Mouse (Mus musculus) intestine, embryonic 15.5 days (tissue): ENCODE data around the gene Tulp2. TPM values are rescaled to one million over a fixed set of nuclear protein-coding genes. Genes with fewer than 3 reads are reported as not detected.

Experiments
- ATAC-seq: fragments of 200-750 bp; cut with Nextera tagmentation; 2 replicates; pipeline ENCODE4 v1.8.0; 2017; ENCODE audit warnings: moderate TSS enrichment, moderate library complexity
- H3K27ac ChIP-seq: fragments of 300-500 bp; sonication (generic); 2 replicates; pipeline ENCODE4 v1.5.1; 2015; ENCODE audit warnings: mild to moderate bottlenecking, inconsistent platforms
- H3K27me3 ChIP-seq: fragments of 300-500 bp; sonication (generic); replicated peaks from 2 replicates; pipeline ENCODE4 v1.6.1; 2015; ENCODE audit warnings: inconsistent platforms
- H3K36me3 ChIP-seq: fragments of 300-500 bp; sonication (generic); 2 replicates; pipeline ENCODE4 v1.6.1; 2015; ENCODE audit warnings: inconsistent platforms
- H3K4me1 ChIP-seq: fragments of 300-500 bp; sonication (generic); replicated peaks from 2 replicates; pipeline ENCODE4 v1.6.1; 2015; ENCODE audit warnings: inconsistent platforms
- H3K4me2 ChIP-seq: fragments of 300-500 bp; sonication (generic); replicated peaks from 2 replicates; pipeline ENCODE4 v1.6.1; 2015; ENCODE audit warnings: mild to moderate bottlenecking, inconsistent platforms
- H3K4me3 ChIP-seq: fragments of 300-500 bp; sonication (generic); replicated peaks from 2 replicates; pipeline ENCODE4 v1.5.1; 2015; ENCODE audit warnings: inconsistent platforms
- H3K9ac ChIP-seq: fragments of 300-500 bp; sonication (generic); 2 replicates; pipeline ENCODE4 v1.6.1; 2015; ENCODE audit warnings: inconsistent platforms
- H3K9me3 ChIP-seq: fragments of 300-500 bp; sonication (generic); 2 replicates; pipeline ENCODE4 v1.6.1; 2016; ENCODE audit warnings: inconsistent platforms
- WGBS: fragments of 180-500 bp; shearing (Covaris S2); methylation state at CpG from one replicate; pipeline ENCODE4 v1.1.7; 2015; 5-methylcytosine and 5-hydroxymethylcytosine counted together
- polyA plus RNA-seq: library from polyadenylated mRNA; unstranded; fragments of >200 nt; fragmentation: Nextera tagmentation; extraction: Ambion mirVana; gene quantifications from 2 replicates; pipeline ENCODE4 v1.2.1, GENCODE M21; 2015

Tulp2 gene
- 1.8 and 1.9 TPM in 2 replicates for polyA plus RNA-seq

- H3K4me2 ChIP-seq = no peak within 1 kb of the TSS
- no peaks in the 10 kb centered on the region for H3K36me3 ChIP-seq
- H3K27me3 ChIP-seq = no peaks in the 10 kb centered on the region
- no peaks in the 10 kb centered on the region for H3K9me3 ChIP-seq
- H3K4me3 ChIP-seq = no peak within 1 kb of the TSS
- 54% methylated on average over 15 of the region's 15 CpGs for WGBS
- H3K9ac ChIP-seq = no peak within 1 kb of the TSS
- H3K27ac ChIP-seq = no peak within 1 kb of the TSS
- ATAC-seq = peak; percentile 76
- no peaks in the 10 kb centered on the region for H3K4me1 ChIP-seq
These were observed at the start of gene Tulp2 for GRCm38 (mm10) chr7:45481374-45481927. TSS of gene Tulp2 (plus strand) at chr7:45481877.

DNA sequence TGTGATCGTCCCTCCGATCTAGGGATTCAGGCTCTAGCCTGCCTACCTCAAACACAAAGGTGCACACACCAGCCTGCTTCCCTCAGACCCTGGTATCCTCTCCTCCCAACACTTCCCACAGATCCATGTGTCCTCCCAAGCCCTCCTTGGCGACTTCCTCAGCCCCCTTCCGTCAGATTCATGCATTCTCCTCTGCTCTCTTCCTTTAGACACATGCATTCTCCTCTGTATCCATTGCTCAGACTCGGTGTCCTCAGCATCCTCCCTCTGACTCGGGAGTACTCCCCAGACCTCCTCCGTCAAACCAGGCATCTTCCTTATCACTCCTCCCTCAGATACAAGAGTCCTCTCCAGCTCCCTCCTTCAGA is 47.9 kb upstream of the Tulp2 start:
- WGBS = under 1% methylated on average over 7 of the region's 7 CpGs
- ATAC-seq = no peak
- H3K9me3 ChIP-seq = no peaks in the 10 kb centered on the region
- H3K9ac ChIP-seq = peak overlapping the region; percentile 80
- peak overlapping the region; percentile 90 for H3K4me2 ChIP-seq
- H3K4me1 ChIP-seq = peaks cover 39% of the 10 kb centered on the region
- no peaks in the 10 kb centered on the region for H3K27me3 ChIP-seq
- H3K36me3 ChIP-seq = peaks cover 22% of the 10 kb centered on the region
- peak overlapping the region; percentile 73 for H3K4me3 ChIP-seq
- H3K27ac ChIP-seq = peak overlapping the region; percentile 86

- Histone ChIP-seq H3K27me3 (no peaks in the 10 kb centered on the region), H3K36me3 (peaks cover 17% of the 10 kb centered on the region), H3K4me2 (peak within 1 kb of the TSS; percentile 90), H3K4me1 (peaks cover 39% of the 10 kb centered on the region), H3K4me3 (peak within 1 kb of the TSS; percentile 73), H3K9me3 (no peaks in the 10 kb centered on the region), H3K27ac (peak within 1 kb of the TSS; percentile 86), H3K9ac (peak within 1 kb of the TSS; percentile 80)
- ATAC-seq = peak; percentile 98
- WGBS = under 1% methylated on average over 45 of the region's 45 CpGs
These were observed 47.3 kb upstream of the Tulp2 start, which contains the start of gene Gys1 for GRCm38 (mm10) chr7:45434203-45435015. TSS of gene Gys1 (plus strand) at chr7:45434844.

GRCm38 (mm10) chr7:45435038-45435437 is 46.6 kb upstream of the Tulp2 start:
- Histone ChIP-seq H3K9me3 (no peaks in the 10 kb centered on the region), H3K4me1 (peaks cover 39% of the 10 kb centered on the region), H3K4me2 (peak overlapping the region; percentile 76), H3K36me3 (peaks cover 18% of the 10 kb centered on the region), H3K9ac (peak overlapping the region; percentile 77), H3K27me3 (no peaks in the 10 kb centered on the region), H3K4me3 (peak overlapping the region; percentile 73), H3K27ac (peak overlapping the region; percentile 81)
- peak; percentile 16 for ATAC-seq
- 2% methylated on average over 16 of the region's 16 CpGs for WGBS

GRCm38 (mm10) chr7:45436444-45436843 is 45.2 kb upstream of the Tulp2 start:
- WGBS = 91% methylated on average over 5 of the region's 5 CpGs

GRCm38 (mm10) chr7:45437046-45437445 is 44.6 kb upstream of the Tulp2 start:
- no peak overlapping the region for H3K27ac ChIP-seq
- no peak for ATAC-seq
- H3K4me1 ChIP-seq = peaks cover 39% of the 10 kb centered on the region
- 0 out of 2 replicates have a peak, but pooled peaks cover 7% of the 10 kb centered on the region for H3K36me3 ChIP-seq
- no peaks in the 10 kb centered on the region for H3K9me3 ChIP-seq
- no peak overlapping the region for H3K4me2 ChIP-seq
- WGBS = 40% methylated on average over 6 of the region's 6 CpGs
- no peaks in the 10 kb centered on the region for H3K27me3 ChIP-seq
- H3K4me3 ChIP-seq = no peak overlapping the region
- H3K9ac ChIP-seq = no peak overlapping the region

More at GRCm38 (mm10) chr7:45436444-45436843, 45.2 kb upstream of the Tulp2 start:
- Histone ChIP-seq H3K27ac (no peak overlapping the region), H3K27me3 (no peaks in the 10 kb centered on the region), H3K36me3 (0 out of 2 replicates have a peak, but pooled peaks cover 11% of the 10 kb centered on the region), H3K4me1 (peaks cover 39% of the 10 kb centered on the region), H3K9me3 (no peaks in the 10 kb centered on the region), H3K4me2 (peak overlapping the region; percentile 76), H3K9ac (no peak overlapping the region), H3K4me3 (no peak overlapping the region)
- no peak for ATAC-seq

DNA sequence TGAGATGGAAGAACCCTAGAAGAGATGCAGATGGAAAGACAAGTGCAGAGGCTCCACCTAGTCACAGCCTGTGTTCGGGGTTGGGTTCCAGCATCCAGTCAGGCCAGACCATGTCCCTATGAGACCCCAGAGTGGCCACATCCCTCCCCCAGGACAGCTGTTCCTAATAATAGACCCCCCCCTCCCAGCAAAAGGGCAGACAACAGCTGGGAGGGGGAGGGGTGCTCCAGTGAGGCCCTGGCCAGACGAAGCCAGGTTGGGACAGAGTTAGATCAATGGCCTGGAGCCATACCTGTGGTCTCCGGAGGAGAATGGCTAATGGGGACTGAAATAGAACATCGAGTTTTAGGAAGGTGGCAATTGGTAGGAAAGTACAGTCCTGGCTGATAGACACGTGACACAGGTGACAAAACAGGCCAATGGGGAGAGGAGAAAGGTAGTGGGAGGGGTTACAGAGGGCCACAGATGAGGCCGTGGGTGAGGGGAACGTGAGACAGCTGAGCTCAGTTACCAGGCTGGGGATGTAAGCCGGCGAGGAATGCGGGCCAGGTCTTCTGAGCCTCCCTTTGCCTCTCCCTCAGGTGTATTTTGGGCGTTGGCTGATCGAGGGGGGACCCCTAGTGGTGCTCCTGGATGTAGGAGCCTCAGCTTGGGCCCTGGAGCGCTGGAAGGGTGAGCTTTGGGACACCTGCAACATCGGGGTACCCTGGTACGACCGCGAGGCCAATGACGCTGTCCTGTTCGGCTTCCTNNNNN is 44.0 kb upstream of the Tulp2 start, which contains the start of gene Ruvbl2:
Ruvbl2 (minus strand) TSS at position 576 of the 756 bp plus-strand sequence.
- 0 out of 2 replicates have a peak, but pooled peaks cover 7% of the 10 kb centered on the region for H3K36me3 ChIP-seq
- no peaks in the 10 kb centered on the region for H3K27me3 ChIP-seq
- H3K27ac ChIP-seq = no peak within 1 kb of the TSS
- H3K4me1 ChIP-seq = peaks cover 38% of the 10 kb centered on the region
- ATAC-seq = no peak
- no peaks in the 10 kb centered on the region for H3K9me3 ChIP-seq
- H3K9ac ChIP-seq = no peak within 1 kb of the TSS
- H3K4me2 ChIP-seq = peak within 1 kb of the TSS; percentile 7
- no peak within 1 kb of the TSS for H3K4me3 ChIP-seq
- WGBS = 21% methylated on average over 19 of the region's 19 CpGs

GRCm38 (mm10) chr7:45443526-45444420 is 37.9 kb upstream of the Tulp2 start:
- ATAC-seq = no peak
- WGBS = 76% methylated on average over 22 of the region's 22 CpGs

DNA sequence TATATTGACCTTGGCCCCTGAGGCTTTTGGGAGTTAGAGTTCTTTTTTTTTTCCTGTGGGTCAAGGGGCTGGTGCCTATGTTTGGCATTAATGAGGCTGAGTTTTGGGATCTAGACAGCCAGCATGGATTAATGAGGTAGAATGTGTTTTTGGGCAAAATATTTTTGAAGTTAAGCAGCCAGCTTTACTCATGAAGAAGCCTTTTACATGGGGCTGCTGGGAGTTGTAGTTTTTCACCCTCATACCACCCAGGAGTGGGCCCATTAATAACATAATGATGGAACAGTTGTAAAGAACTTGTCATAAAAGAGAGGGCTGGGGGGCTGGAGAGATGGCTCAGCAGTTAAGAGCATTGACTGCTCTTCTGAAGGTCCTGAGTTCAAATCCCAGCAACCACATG is 35.1 kb upstream of the Tulp2 start:
- no peak for ATAC-seq
- Histone ChIP-seq H3K4me2 (no peak overlapping the region), H3K36me3 (peaks cover 27% of the 10 kb centered on the region), H3K27me3 (no peaks in the 10 kb centered on the region), H3K4me3 (no peak overlapping the region), H3K9me3 (no peaks in the 10 kb centered on the region), H3K9ac (no peak overlapping the region), H3K27ac (no peak overlapping the region), H3K4me1 (no peaks in the 10 kb centered on the region)

More at GRCm38 (mm10) chr7:45443526-45444420, 37.9 kb upstream of the Tulp2 start:
- no peak overlapping the region for H3K27ac ChIP-seq
- no peaks in the 10 kb centered on the region for H3K4me1 ChIP-seq
- H3K9me3 ChIP-seq = no peaks in the 10 kb centered on the region
- peaks cover 30% of the 10 kb centered on the region for H3K36me3 ChIP-seq
- no peak overlapping the region for H3K4me3 ChIP-seq
- no peaks in the 10 kb centered on the region for H3K27me3 ChIP-seq
- H3K9ac ChIP-seq = no peak overlapping the region
- no peak overlapping the region for H3K4me2 ChIP-seq

- Histone ChIP-seq H3K27ac (no peak overlapping the region), H3K9me3 (no peaks in the 10 kb centered on the region), H3K9ac (no peak overlapping the region), H3K4me3 (no peak overlapping the region), H3K4me1 (no peaks in the 10 kb centered on the region), H3K27me3 (no peaks in the 10 kb centered on the region), H3K36me3 (peaks cover 27% of the 10 kb centered on the region), H3K4me2 (no peak overlapping the region)
- no peak for ATAC-seq
- WGBS = 33% methylated on average over 11 of the region's 11 CpGs
These were observed 34.2 kb upstream of the Tulp2 start for GRCm38 (mm10) chr7:45447325-45447990.

DNA sequence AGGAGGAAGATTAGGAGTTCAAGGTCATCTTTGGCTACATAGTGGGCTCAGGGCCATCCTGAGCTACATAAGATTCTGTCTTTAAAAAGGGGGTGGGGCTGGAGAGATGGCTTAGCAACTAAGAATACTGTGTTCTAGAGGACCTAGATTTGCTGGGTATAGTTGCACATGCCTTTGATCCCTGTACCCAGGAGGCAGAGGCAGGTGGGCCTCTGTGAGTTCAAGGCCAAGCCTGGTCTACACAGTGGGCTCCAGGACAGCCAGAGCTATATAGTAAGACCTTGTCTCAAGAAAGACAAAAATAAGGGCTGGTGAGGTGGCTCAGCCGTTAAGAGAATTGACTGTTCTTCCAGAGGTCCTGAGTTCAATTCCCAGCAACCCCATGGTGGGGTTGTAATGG is 31.7 kb upstream of the Tulp2 start:
- Histone ChIP-seq H3K36me3 (peaks cover 15% of the 10 kb centered on the region), H3K4me2 (no peak overlapping the region), H3K4me3 (no peak overlapping the region), H3K27me3 (no peaks in the 10 kb centered on the region), H3K9ac (no peak overlapping the region), H3K9me3 (no peaks in the 10 kb centered on the region), H3K27ac (no peak overlapping the region), H3K4me1 (no peaks in the 10 kb centered on the region)
- WGBS = 80% methylated on average over 1 of the region's 1 CpGs
- no peak for ATAC-seq
